Mouse (Mus musculus) testis, adult 2 months (tissue): Measurements from ENCODE around the gene Fbxl5. TPM values are rescaled to one million over a fixed set of nuclear protein-coding genes. Genes with fewer than 3 reads are reported as not detected.

ENCODE experiments used
- H3K27ac ChIP-seq: fragments of 200-500 bp; 2 replicates; pipeline ENCODE4 v1.5.1; 2012; ENCODE audit warnings: low read depth, low read length; ENCODE audit not compliant: control insufficient read depth, insufficient read depth
- H3K27me3 ChIP-seq: fragments of 200-500 bp; 2 replicates; pipeline ENCODE4 v1.6.1; 2012; ENCODE audit warnings: mild to moderate bottlenecking, low read length, moderate library complexity; ENCODE audit not compliant: control insufficient read depth, insufficient read depth
- H3K36me3 ChIP-seq: fragments of 200-500 bp; 2 replicates; pipeline ENCODE4 v1.6.1; 2012; ENCODE audit warnings: mild to moderate bottlenecking, low read length; ENCODE audit not compliant: control insufficient read depth, insufficient read depth
- H3K4me1 ChIP-seq: fragments of 200-500 bp; 2 replicates; pipeline ENCODE4 v1.6.1; 2012; ENCODE audit warnings: low read length; ENCODE audit not compliant: control insufficient read depth, insufficient read depth
- H3K4me3 ChIP-seq: fragments of 200-500 bp; 2 replicates; pipeline ENCODE4 v1.5.1; 2012; ENCODE audit warnings: low read depth, mild to moderate bottlenecking, low read length, moderate library complexity, mixed read lengths; ENCODE audit not compliant: control insufficient read depth
- CTCF ChIP-seq: fragments of 200-500 bp; IDR thresholded peaks from 2 replicates; pipeline ENCODE4 v1.5.1; 2012; ENCODE audit warnings: low read depth, mild to moderate bottlenecking, inconsistent platforms, low read length, moderate library complexity; ENCODE audit not compliant: control insufficient read depth, insufficient read depth, insufficient replicate concordance
- POLR2A ChIP-seq: fragments of 200-500 bp; IDR thresholded peaks from 2 replicates; pipeline ENCODE4 v1.6.1; 2012; ENCODE audit warnings: low read depth, mild to moderate bottlenecking, inconsistent platforms, low read length, moderate library complexity; ENCODE audit not compliant: control insufficient read depth
- polyA plus RNA-seq: library from polyadenylated mRNA; depleted of rRNA; stranded (reverse); fragments of >200 nt; gene quantifications from 2 replicates; pipeline ENCODE4 v1.2.3, GENCODE M21; 2012

Fbxl5 gene
- polyA plus RNA-seq, 1 experiment = 42.0 TPM

GRCm38 (mm10) chr5:43822824-43823223 lies 1.4 kb upstream of the Fbxl5 start:
- no peak for TF ChIP-seq POLR2A
- no peak overlapping the region for H3K27ac ChIP-seq
- no peaks in the 10 kb centered on the region for H3K27me3 ChIP-seq
- no peaks in the 10 kb centered on the region; the same call in 1 of the 2 replicates for H3K4me1 ChIP-seq
- H3K4me3 ChIP-seq = no peak overlapping the region
- no peaks in the 10 kb centered on the region for H3K36me3 ChIP-seq

GRCm38 (mm10) chr5:43822199-43822598 lies 761 bp upstream of the Fbxl5 start:
- no peaks in the 10 kb centered on the region; the same call in 1 of the 2 replicates for H3K4me1 ChIP-seq
- no peaks in the 10 kb centered on the region for H3K27me3 ChIP-seq
- TF ChIP-seq POLR2A (no peak), CTCF (no peak)
- H3K4me3 ChIP-seq = no peak overlapping the region
- H3K36me3 ChIP-seq = no peaks in the 10 kb centered on the region
- H3K27ac ChIP-seq = no peak overlapping the region

GRCm38 (mm10) chr5:43820785-43821184 lies 653 bp downstream of the Fbxl5 start:
- Histone ChIP-seq H3K4me3 (no peak overlapping the region), H3K27ac (no peak overlapping the region), H3K27me3 (no peaks in the 10 kb centered on the region), H3K36me3 (no peaks in the 10 kb centered on the region), H3K4me1 (no peaks in the 10 kb centered on the region; the same call in 1 of the 2 replicates)
- TF ChIP-seq POLR2A (no peak), CTCF (no peak)

- Histone ChIP-seq H3K36me3 (no peaks in the 10 kb centered on the region), H3K27ac (no peak within 1 kb of the TSS), H3K4me3 (no peak within 1 kb of the TSS), H3K4me1 (no peaks in the 10 kb centered on the region; the same call in 1 of the 2 replicates), H3K27me3 (no peaks in the 10 kb centered on the region)
- TF ChIP-seq CTCF (no peak), POLR2A (no peak)
Observed at GRCm38 (mm10) chr5:43818695-43819094, 2.7 kb downstream of the Fbxl5 start, which contains the start of gene Bst1. TSS of gene Bst1 (plus strand) at chr5:43818885.

GRCm38 (mm10) chr5:43815769-43816168 lies 5.7 kb downstream of the Fbxl5 start:
- TF ChIP-seq CTCF (no peak), POLR2A (no peak)
- Histone ChIP-seq H3K36me3 (no peaks in the 10 kb centered on the region), H3K27ac (no peak overlapping the region), H3K4me1 (no peaks in the 10 kb centered on the region; the same call in 1 of the 2 replicates), H3K4me3 (no peak overlapping the region), H3K27me3 (no peaks in the 10 kb centered on the region)

- H3K36me3 ChIP-seq = no peaks in the 10 kb centered on the region
- no peaks in the 10 kb centered on the region for H3K27me3 ChIP-seq
- no peaks in the 10 kb centered on the region; the same call in 1 of the 2 replicates for H3K4me1 ChIP-seq
- no peak overlapping the region for H3K4me3 ChIP-seq
- no peak overlapping the region for H3K27ac ChIP-seq
- TF ChIP-seq POLR2A (no peak), CTCF (no peak)
Observed at GRCm38 (mm10) chr5:43814536-43814935, 6.9 kb downstream of the Fbxl5 start.

- Histone ChIP-seq H3K36me3 (no peaks in the 10 kb centered on the region), H3K4me1 (peaks cover 7% of the 10 kb centered on the region), H3K27ac (no peak overlapping the region), H3K27me3 (no peaks in the 10 kb centered on the region), H3K4me3 (no peak overlapping the region)
- TF ChIP-seq CTCF (no peak), POLR2A (no peak)
Observed at GRCm38 (mm10) chr5:43810427-43811062, 10.9 kb downstream of the Fbxl5 start.
